Mouse (Mus musculus): ENCODE data around the gene Prss27. TPM values are rescaled to one million over a fixed set of nuclear protein-coding genes. Genes with fewer than 3 reads are reported as not detected.
A peak's percentile ranks its signal among the peaks of the same experiment; 100 is the strongest.

Gene Prss27
- polyA plus RNA-seq, 1 experiment from 2014 or later, result not detected

DNA sequence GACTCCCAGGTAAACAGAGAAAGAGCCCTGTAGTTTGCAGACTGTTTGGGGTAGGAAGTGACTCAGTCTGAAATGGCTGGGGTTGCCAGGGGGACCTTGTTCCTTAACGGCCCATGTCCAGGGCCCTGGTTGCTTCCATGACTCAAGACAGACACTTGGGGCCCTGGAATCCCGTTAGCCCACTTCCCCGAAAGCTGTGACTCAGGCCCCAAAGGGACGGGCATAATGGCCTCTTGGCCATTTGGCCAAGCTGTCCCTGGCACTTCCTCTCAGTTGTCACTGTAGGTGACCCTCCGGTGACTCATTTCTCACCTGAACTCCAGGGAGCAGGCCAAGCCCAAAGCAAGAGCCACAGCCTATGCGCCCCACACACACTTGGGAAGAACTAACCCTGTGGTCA lies 39.6 kb upstream of the Prss27 start:
- Histone ChIP-seq H3K27ac (replicated peaks in 1 of 2; ENCODE audit: control insufficient read depth in 1 of 2, insufficient read depth in 1 of 2, low read depth in 2 of 2, low read length in 2 of 2) (no peak overlapping the region), H3K4me1 (ENCODE audit: control insufficient read depth in 2 of 2, insufficient read depth in 2 of 2, low read length in 2 of 2) (peaks cover 18 to 19% of the 10 kb centered on the region in 2 experiments), H3K9ac (ENCODE audit: low read length) (no peak overlapping the region), H3K36me3 (ENCODE audit: control insufficient read depth, insufficient read depth, low read length) (no peaks in the 10 kb centered on the region), H3K4me2 (ENCODE audit: low read length) (no peak overlapping the region), H3K9me3 (ENCODE audit: control insufficient read depth, low read length) (no peaks in the 10 kb centered on the region), H3K4me3 (ENCODE audit: control insufficient read depth in 1 of 2, insufficient read depth in 1 of 2, low read depth in 1 of 2, low read length in 2 of 2) (no peak overlapping the region), H3K27me3 (ENCODE audit: control insufficient read depth, insufficient read depth, low read length) (0 out of 2 replicates have a peak, but pooled peaks cover 11% of the 10 kb centered on the region)
- WGBS, result 60% methylated on average over 6 of the region's 6 CpGs
- ATAC-seq (ENCODE audit: insufficient number of reproducible peaks, insufficient read depth, low FRiP score, low read depth), result no peak

DNA sequence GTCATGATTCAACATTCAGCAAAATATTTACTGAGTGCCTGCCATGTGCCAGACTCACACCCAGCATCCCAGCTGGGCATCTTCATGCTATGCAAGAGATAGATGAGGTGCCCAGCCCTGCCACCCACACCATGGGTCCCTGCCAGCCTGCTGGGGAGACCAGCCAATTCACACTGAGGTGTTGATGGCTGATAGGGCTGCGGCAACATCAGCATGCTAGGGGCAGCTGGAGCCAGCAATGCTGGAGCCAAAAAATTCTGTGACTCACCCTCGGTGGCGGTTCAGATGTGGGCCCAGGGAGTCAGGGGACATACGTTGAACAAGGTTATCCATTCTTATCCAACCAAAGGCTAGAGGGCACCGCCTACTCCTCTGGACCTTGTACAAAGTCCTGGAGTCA lies 37.5 kb upstream of the Prss27 start:
- peak overlapping the region in 1 of 2 experiments; percentile 19; a peak in 1 of 4 replicates for H3K27ac ChIP-seq (replicated peaks in 1 of 2; ENCODE audit: control insufficient read depth in 1 of 2, insufficient read depth in 1 of 2, low read depth in 2 of 2, low read length in 2 of 2)
- no peaks in the 10 kb centered on the region for H3K36me3 ChIP-seq (ENCODE audit: control insufficient read depth, insufficient read depth, low read length)
- ATAC-seq (ENCODE audit: insufficient number of reproducible peaks, insufficient read depth, low FRiP score, low read depth), result peak; percentile 64
- 0 out of 2 replicates have a peak, but pooled peaks cover 2% of the 10 kb centered on the region for H3K27me3 ChIP-seq (ENCODE audit: control insufficient read depth, insufficient read depth, low read length)
- no peak overlapping the region for H3K4me3 ChIP-seq (ENCODE audit: control insufficient read depth in 1 of 2, insufficient read depth in 1 of 2, low read depth in 1 of 2, low read length in 2 of 2)
- H3K9ac ChIP-seq (ENCODE audit: low read length), result no peak overlapping the region
- WGBS, result 13% methylated on average over 5 of the region's 5 CpGs
- H3K4me1 ChIP-seq (ENCODE audit: control insufficient read depth in 2 of 2, insufficient read depth in 2 of 2, low read length in 2 of 2), result peaks cover 16 to 18% of the 10 kb centered on the region in 2 experiments
- no peak overlapping the region for H3K4me2 ChIP-seq (ENCODE audit: low read length)
- no peaks in the 10 kb centered on the region for H3K9me3 ChIP-seq (ENCODE audit: control insufficient read depth, low read length)

GRCm38 (mm10) chr17:24004071-24004665 lies 33.8 kb upstream of the Prss27 start:
- Histone ChIP-seq H3K9me3 (ENCODE audit: control insufficient read depth, low read length) (0 out of 2 replicates have a peak, but pooled peaks cover 3% of the 10 kb centered on the region), H3K4me2 (ENCODE audit: low read length) (no peak overlapping the region), H3K4me1 (ENCODE audit: control insufficient read depth in 2 of 2, insufficient read depth in 2 of 2, low read length in 2 of 2) (peaks cover 16 to 18% of the 10 kb centered on the region in 2 experiments), H3K36me3 (ENCODE audit: control insufficient read depth, insufficient read depth, low read length) (no peaks in the 10 kb centered on the region), H3K9ac (ENCODE audit: low read length) (no peak overlapping the region), H3K27me3 (ENCODE audit: control insufficient read depth, insufficient read depth, low read length) (no peaks in the 10 kb centered on the region), H3K4me3 (ENCODE audit: control insufficient read depth in 1 of 2, insufficient read depth in 1 of 2, low read depth in 1 of 2, low read length in 2 of 2) (no peak overlapping the region), H3K27ac (replicated peaks in 1 of 2; ENCODE audit: control insufficient read depth in 1 of 2, insufficient read depth in 1 of 2, low read depth in 2 of 2, low read length in 2 of 2) (no peak overlapping the region)
- WGBS, result 86% methylated on average over 14 of the region's 14 CpGs
- no peak for ATAC-seq (ENCODE audit: insufficient number of reproducible peaks, insufficient read depth, low FRiP score, low read depth)

DNA sequence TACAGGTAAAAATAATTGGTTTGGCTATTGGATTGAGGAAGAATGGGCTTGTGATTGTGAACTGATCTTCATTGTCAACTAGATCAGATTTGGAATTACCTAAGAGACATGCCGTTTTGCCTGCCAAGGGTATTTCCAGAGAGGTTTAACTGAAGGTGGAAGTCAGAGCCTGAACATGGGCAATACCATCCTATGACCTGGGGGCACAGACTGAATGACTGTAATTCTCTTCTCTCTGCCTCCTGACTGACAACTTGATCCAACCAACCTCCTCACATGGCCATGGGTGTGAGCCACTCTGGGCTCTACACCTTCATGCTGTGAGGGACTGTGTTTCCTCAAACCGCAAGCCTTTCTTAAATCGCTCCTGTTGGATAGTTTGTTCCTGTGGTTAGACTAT lies 32.9 kb upstream of the Prss27 start:
- Histone ChIP-seq H3K9me3 (ENCODE audit: control insufficient read depth, low read length) (0 out of 2 replicates have a peak, but pooled peaks cover 3% of the 10 kb centered on the region), H3K27ac (replicated peaks in 1 of 2; ENCODE audit: control insufficient read depth in 1 of 2, insufficient read depth in 1 of 2, low read depth in 2 of 2, low read length in 2 of 2) (no peak overlapping the region), H3K36me3 (ENCODE audit: control insufficient read depth, insufficient read depth, low read length) (no peaks in the 10 kb centered on the region), H3K4me1 (ENCODE audit: control insufficient read depth in 2 of 2, insufficient read depth in 2 of 2, low read length in 2 of 2) (peaks cover 8 to 9% of the 10 kb centered on the region in 2 experiments), H3K4me3 (ENCODE audit: control insufficient read depth in 1 of 2, insufficient read depth in 1 of 2, low read depth in 1 of 2, low read length in 2 of 2) (no peak overlapping the region), H3K4me2 (ENCODE audit: low read length) (no peak overlapping the region), H3K9ac (ENCODE audit: low read length) (no peak overlapping the region), H3K27me3 (ENCODE audit: control insufficient read depth, insufficient read depth, low read length) (no peaks in the 10 kb centered on the region)
- WGBS, result 92% methylated on average over 3 of the region's 3 CpGs
- no peak for ATAC-seq (ENCODE audit: insufficient number of reproducible peaks, insufficient read depth, low FRiP score, low read depth)

- Histone ChIP-seq H3K4me1 (ENCODE audit: control insufficient read depth in 2 of 2, insufficient read depth in 2 of 2, low read length in 2 of 2) (no peaks in the 10 kb centered on the region), H3K27me3 (ENCODE audit: control insufficient read depth, insufficient read depth, low read length) (no peaks in the 10 kb centered on the region), H3K9me3 (ENCODE audit: control insufficient read depth, low read length) (0 out of 2 replicates have a peak, but pooled peaks cover 3% of the 10 kb centered on the region), H3K27ac (replicated peaks in 1 of 2; ENCODE audit: control insufficient read depth in 1 of 2, insufficient read depth in 1 of 2, low read depth in 2 of 2, low read length in 2 of 2) (no peak overlapping the region), H3K4me3 (ENCODE audit: control insufficient read depth in 1 of 2, insufficient read depth in 1 of 2, low read depth in 1 of 2, low read length in 2 of 2) (no peak overlapping the region), H3K9ac (ENCODE audit: low read length) (no peak overlapping the region), H3K4me2 (ENCODE audit: low read length) (no peak overlapping the region), H3K36me3 (ENCODE audit: control insufficient read depth, insufficient read depth, low read length) (no peaks in the 10 kb centered on the region)
- no peak for ATAC-seq (ENCODE audit: insufficient number of reproducible peaks, insufficient read depth, low FRiP score, low read depth)
- 39% methylated on average over 2 of the region's 2 CpGs for WGBS
Observed at GRCm38 (mm10) chr17:24006930-24007329, 31.0 kb upstream of the Prss27 start.

- Histone ChIP-seq H3K9ac (ENCODE audit: low read length) (no peak overlapping the region), H3K27me3 (ENCODE audit: control insufficient read depth, insufficient read depth, low read length) (no peaks in the 10 kb centered on the region), H3K27ac (replicated peaks in 1 of 2; ENCODE audit: control insufficient read depth in 1 of 2, insufficient read depth in 1 of 2, low read depth in 2 of 2, low read length in 2 of 2) (no peak overlapping the region), H3K4me1 (ENCODE audit: control insufficient read depth in 2 of 2, insufficient read depth in 2 of 2, low read length in 2 of 2) (no peaks in the 10 kb centered on the region), H3K4me3 (ENCODE audit: control insufficient read depth in 1 of 2, insufficient read depth in 1 of 2, low read depth in 1 of 2, low read length in 2 of 2) (no peak overlapping the region), H3K4me2 (ENCODE audit: low read length) (no peak overlapping the region), H3K9me3 (ENCODE audit: control insufficient read depth, low read length) (0 out of 2 replicates have a peak, but pooled peaks cover 3% of the 10 kb centered on the region), H3K36me3 (ENCODE audit: control insufficient read depth, insufficient read depth, low read length) (no peaks in the 10 kb centered on the region)
- no peak for ATAC-seq (ENCODE audit: insufficient number of reproducible peaks, insufficient read depth, low FRiP score, low read depth)
- 50% methylated on average over 1 of the region's 1 CpGs for WGBS
Observed at GRCm38 (mm10) chr17:24007391-24007790, 30.6 kb upstream of the Prss27 start.

GRCm38 (mm10) chr17:24008105-24008504 lies 29.8 kb upstream of the Prss27 start:
- no peak overlapping the region for H3K4me2 ChIP-seq (ENCODE audit: low read length)
- H3K36me3 ChIP-seq (ENCODE audit: control insufficient read depth, insufficient read depth, low read length), result no peaks in the 10 kb centered on the region
- H3K4me3 ChIP-seq (ENCODE audit: control insufficient read depth in 1 of 2, insufficient read depth in 1 of 2, low read depth in 1 of 2, low read length in 2 of 2), result no peak overlapping the region
- H3K27ac ChIP-seq (replicated peaks in 1 of 2; ENCODE audit: control insufficient read depth in 1 of 2, insufficient read depth in 1 of 2, low read depth in 2 of 2, low read length in 2 of 2), result no peak overlapping the region
- H3K4me1 ChIP-seq (ENCODE audit: control insufficient read depth in 2 of 2, insufficient read depth in 2 of 2, low read length in 2 of 2), result no peaks in the 10 kb centered on the region
- no peak overlapping the region for H3K9ac ChIP-seq (ENCODE audit: low read length)
- ATAC-seq (ENCODE audit: insufficient number of reproducible peaks, insufficient read depth, low FRiP score, low read depth), result no peak
- WGBS, result 65% methylated on average over 4 of the region's 4 CpGs
- no peaks in the 10 kb centered on the region for H3K27me3 ChIP-seq (ENCODE audit: control insufficient read depth, insufficient read depth, low read length)
- H3K9me3 ChIP-seq (ENCODE audit: control insufficient read depth, low read length), result 0 out of 2 replicates have a peak, but pooled peaks cover 3% of the 10 kb centered on the region

DNA sequence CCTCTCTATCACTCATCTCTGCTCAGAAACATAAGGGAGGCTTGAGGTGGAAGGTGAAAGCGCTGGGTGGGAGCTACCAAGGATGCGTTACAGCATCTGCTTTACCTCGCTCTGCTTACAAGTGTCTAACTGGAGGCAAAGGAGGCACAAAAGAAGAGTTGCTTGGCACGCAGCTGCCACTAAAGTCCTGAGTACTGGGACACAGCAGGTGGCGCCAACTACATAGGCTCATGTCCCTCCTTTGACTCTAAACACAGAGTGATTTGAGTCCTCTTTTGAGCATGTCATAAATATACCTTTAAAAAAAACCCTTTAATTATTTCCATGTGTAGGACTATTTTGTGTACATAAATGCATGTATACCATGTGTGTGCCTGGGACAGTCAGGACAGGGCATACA lies 28.3 kb upstream of the Prss27 start:
- no peak for ATAC-seq (ENCODE audit: insufficient number of reproducible peaks, insufficient read depth, low FRiP score, low read depth)
- Histone ChIP-seq H3K36me3 (ENCODE audit: control insufficient read depth, insufficient read depth, low read length) (no peaks in the 10 kb centered on the region), H3K4me1 (ENCODE audit: control insufficient read depth in 2 of 2, insufficient read depth in 2 of 2, low read length in 2 of 2) (no peaks in the 10 kb centered on the region), H3K4me2 (ENCODE audit: low read length) (no peak overlapping the region), H3K9ac (ENCODE audit: low read length) (no peak overlapping the region), H3K4me3 (ENCODE audit: control insufficient read depth in 1 of 2, insufficient read depth in 1 of 2, low read depth in 1 of 2, low read length in 2 of 2) (no peak overlapping the region), H3K27ac (replicated peaks in 1 of 2; ENCODE audit: control insufficient read depth in 1 of 2, insufficient read depth in 1 of 2, low read depth in 2 of 2, low read length in 2 of 2) (no peak overlapping the region), H3K27me3 (ENCODE audit: control insufficient read depth, insufficient read depth, low read length) (no peaks in the 10 kb centered on the region), H3K9me3 (ENCODE audit: control insufficient read depth, low read length) (0 out of 2 replicates have a peak, but pooled peaks cover 3% of the 10 kb centered on the region)
- 48% methylated on average over 5 of the region's 5 CpGs for WGBS
